ENCODE assay signal across 8 mouse cellular contexts in the genomic region with DNA sequence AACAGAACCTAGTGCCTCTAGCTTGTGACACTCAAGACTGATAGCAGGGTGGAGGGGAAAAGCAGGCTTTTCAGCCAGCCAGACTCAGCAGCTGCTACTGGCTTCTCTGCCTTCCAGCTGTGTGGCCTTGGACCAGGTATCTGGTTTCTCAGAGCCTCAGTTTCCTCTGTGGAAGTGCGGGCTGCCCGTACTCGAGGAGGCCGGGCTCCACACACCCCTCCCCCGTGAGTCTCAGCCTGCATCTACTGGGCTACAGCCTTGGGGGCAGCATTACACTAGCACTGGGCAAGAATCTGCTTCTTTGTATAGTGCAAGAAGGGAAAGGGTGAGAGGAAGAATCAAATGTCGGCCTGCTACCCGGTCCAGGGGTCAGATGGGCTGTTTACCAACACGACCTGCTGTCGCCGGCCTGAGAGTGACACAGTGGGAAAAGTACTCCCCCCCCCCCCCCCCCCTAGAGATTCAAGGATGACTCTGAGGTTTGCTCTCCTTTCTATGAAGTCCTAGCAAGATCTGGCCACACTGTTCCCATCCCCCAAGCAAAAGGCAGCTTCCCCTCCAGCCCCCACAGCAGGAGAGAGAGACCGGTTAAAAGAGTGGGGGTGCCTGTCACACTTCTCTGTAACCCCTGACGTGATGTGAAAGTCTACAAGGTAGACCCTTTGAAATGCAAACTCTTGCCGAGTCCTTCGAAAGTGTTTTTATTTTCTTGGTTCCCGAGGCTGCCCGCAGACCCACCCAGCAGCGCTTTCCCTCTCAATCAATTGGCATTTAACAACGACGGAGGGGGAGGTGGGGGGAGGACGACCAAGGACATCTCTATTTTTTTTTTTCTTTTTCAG. TPM values are rescaled to one million over a fixed set of nuclear protein-coding genes. Genes with fewer than 3 reads are reported as not detected.
DNase-seq lines count a peak whose midpoint lies in the region; ATAC-seq and TF ChIP-seq lines count a peak whose summit lies in the region.

No protein-coding gene starts in this region.

- peaks cover 9% of the 10 kb centered on the region for H3K4me1 ChIP-seq in ES-Bruce4 (ENCODE audit: control insufficient read depth, insufficient read depth, low read length)
- H3K4me1 ChIP-seq in hindbrain, embryonic 11.5 days (replicated peaks; ENCODE audit: control insufficient read depth, insufficient read depth, low read length): peaks cover 17% of the 10 kb centered on the region
- peaks cover 97% of the 10 kb centered on the region for H3K4me1 ChIP-seq in liver, embryonic 12.5 days
- H3K4me1 ChIP-seq in small intestine, adult 2 months (ENCODE audit: control insufficient read depth, insufficient read depth, insufficient read length, low read length): peaks cover 33% of the 10 kb centered on the region

- H3K36me3 ChIP-seq in ES-Bruce4 (ENCODE audit: control insufficient read depth, insufficient read depth, low read length, poor library complexity, severe bottlenecking): no peaks in the 10 kb centered on the region
- H3K36me3 ChIP-seq in hindbrain, embryonic 11.5 days (ENCODE audit: control insufficient read depth, insufficient read depth, low read length): no peaks in the 10 kb centered on the region
- no peaks in the 10 kb centered on the region for H3K36me3 ChIP-seq in liver, embryonic 12.5 days
- no peaks in the 10 kb centered on the region; the same call in 1 of the 2 replicates for H3K36me3 ChIP-seq in small intestine, adult 2 months (ENCODE audit: control insufficient read depth, insufficient read depth, low read length)

- no peak overlapping the region for H3K4me3 ChIP-seq in ES-Bruce4 (ENCODE audit: low read depth, low read length)
- peak overlapping the region; percentile 12; the same call in 1 of the 2 replicates for H3K4me3 ChIP-seq in hindbrain, embryonic 11.5 days (ENCODE audit: low read depth, low read length)
- peak overlapping the region; percentile 14; the same call in 1 of the 2 replicates for H3K4me3 ChIP-seq in liver, embryonic 12.5 days
- no peak overlapping the region for H3K4me3 ChIP-seq in small intestine, adult 2 months (ENCODE audit: low read depth, low read length)

- no peak for TF ChIP-seq POLR2A in ES-Bruce4 (IDR thresholded peaks at IDR 0.05; ENCODE audit: insufficient read depth, low read length)
- TF ChIP-seq POLR2A in small intestine, adult 2 months (IDR thresholded peaks at IDR 0.05; ENCODE audit: low read depth, low read length): no peak

- H3K4me2 ChIP-seq in hindbrain, embryonic 11.5 days (replicated peaks; ENCODE audit: low read depth, low read length): peak overlapping the region; percentile 11; the same call in 1 of the 2 replicates
- peak overlapping the region; percentile 54 for H3K4me2 ChIP-seq in liver, embryonic 12.5 days

- no peak for ATAC-seq in cerebellum, adult (ENCODE audit: insufficient number of reproducible peaks, low FRiP score, low TSS enrichment)
- peak; percentile 55 for ATAC-seq in hindbrain, embryonic 11.5 days (ENCODE audit: low FRiP score)
- ATAC-seq in liver, embryonic 12.5 days: no peak

- peak; percentile 48 for DNase-seq in cerebellum, adult 11 months
- DNase-seq in embryo, embryonic 11 days: peak; percentile 78
- DNase-seq in hindbrain, embryonic 11.5 days (ENCODE audit: low spot score): peak; percentile 63
- no peak for DNase-seq in frontal cortex, postnatal 36 days (ENCODE audit: low spot score in 2 of 2)

- H3K9me3 ChIP-seq in ES-Bruce4 (replicated peaks; ENCODE audit: control insufficient read depth, insufficient read depth, low read length, poor library complexity, severe bottlenecking): no peaks in the 10 kb centered on the region
- no peaks in the 10 kb centered on the region for H3K9me3 ChIP-seq in hindbrain, embryonic 11.5 days (ENCODE audit: control insufficient read depth, low read length)
- no peaks in the 10 kb centered on the region for H3K9me3 ChIP-seq in liver, embryonic 12.5 days (replicated peaks)

- H3K9ac ChIP-seq in ES-Bruce4 (ENCODE audit: low read depth, poor library complexity, severe bottlenecking): no peak overlapping the region
- H3K9ac ChIP-seq in hindbrain, embryonic 11.5 days (ENCODE audit: low read depth, low read length): 0 out of 2 replicates have a peak overlapping the region, but pooled peaks have one; percentile 35
- peak overlapping the region; percentile 52 for H3K9ac ChIP-seq in liver, embryonic 12.5 days

- WGBS in hindbrain, embryonic 11.5 days: 2% methylated on average over 20 of the region's 20 CpGs
- WGBS in liver, embryonic 12.5 days (ENCODE audit: insufficient replicate concordance): 9% methylated on average over 20 of the region's 20 CpGs
- WGBS in small intestine, adult 2 months: 28% methylated on average over 20 of the region's 20 CpGs

- peak; percentile 8; the same call in 1 of the 2 replicates for TF ChIP-seq EP300 in ES-Bruce4 (IDR thresholded peaks at IDR 0.05; ENCODE audit: insufficient read depth, low read depth, low read length)

- no peak for TF ChIP-seq CTCF in ES-Bruce4 (IDR thresholded peaks at IDR 0.05; ENCODE audit: low read depth, low read length)
- TF ChIP-seq CTCF in small intestine, adult 2 months (IDR thresholded peaks at IDR 0.05; ENCODE audit: extremely low read depth, insufficient read length, insufficient replicate concordance, low read depth, low read length): no peak

- H3K27ac ChIP-seq in ES-Bruce4 (ENCODE audit: insufficient read depth, low read length): 0 out of 2 replicates have a peak overlapping the region, but pooled peaks have one; percentile 9
- peak overlapping the region; percentile 78 for H3K27ac ChIP-seq in hindbrain, embryonic 11.5 days (ENCODE audit: low read depth, low read length)
- peak overlapping the region; percentile 80 for H3K27ac ChIP-seq in liver, embryonic 12.5 days
- H3K27ac ChIP-seq in small intestine, adult 2 months (ENCODE audit: insufficient read depth, low read depth, low read length): peak overlapping the region; percentile 4; the same call in 1 of the 2 replicates

- H3K27me3 ChIP-seq in ES-Bruce4 (ENCODE audit: control insufficient read depth, insufficient read depth, low read length, poor library complexity, severe bottlenecking): no peaks in the 10 kb centered on the region
- H3K27me3 ChIP-seq in hindbrain, embryonic 11.5 days (ENCODE audit: control insufficient read depth, insufficient read depth, low read length): no peaks in the 10 kb centered on the region
- H3K27me3 ChIP-seq in liver, embryonic 12.5 days (replicated peaks): peaks cover 10% of the 10 kb centered on the region
- no peaks in the 10 kb centered on the region for H3K27me3 ChIP-seq in small intestine, adult 2 months (ENCODE audit: control insufficient read depth, insufficient read depth, low read length)

RNA-seq across cellular contexts. Expression of a gene that starts 4.6 kb away (rescaled TPM):
- polyA plus RNA-seq in ES-Bruce4 (2011; ENCODE audit: insufficient read depth, insufficient read length, low read depth, missing spikeins): 10.0 and 10.4 TPM in 2 replicates
- polyA plus RNA-seq in hindbrain, embryonic 11.5 days (2014; fragmentation: Nextera tagmentation; extraction: Ambion mirVana): 16.9 and 17.0 TPM in 2 replicates
- 27.2 and 28.8 TPM in 2 replicates for polyA plus RNA-seq in liver, embryonic 12.5 days (2016; fragmentation: Nextera tagmentation; extraction: Ambion mirVana)
- 24.6 and 55.7 TPM in 2 replicates for polyA plus RNA-seq in small intestine, adult 2 months (2012; rRNA removed)

RNA-seq across cellular contexts. Expression of a gene that starts 43.4 kb away (rescaled TPM):
- 39.4 and 43.0 TPM in 2 replicates for polyA plus RNA-seq in ES-Bruce4 (2011; ENCODE audit: insufficient read depth, insufficient read length, low read depth, missing spikeins)
- polyA plus RNA-seq in hindbrain, embryonic 11.5 days (2014; fragmentation: Nextera tagmentation; extraction: Ambion mirVana): 93.0 and 93.5 TPM in 2 replicates
- 29.6 and 31.4 TPM in 2 replicates for polyA plus RNA-seq in liver, embryonic 12.5 days (2016; fragmentation: Nextera tagmentation; extraction: Ambion mirVana)
- polyA plus RNA-seq in small intestine, adult 2 months (2012; rRNA removed): 0.47 and 1.1 TPM in 2 replicates

RNA-seq across cellular contexts. Expression of a gene that starts 50.0 kb away (rescaled TPM):
- 43.4 and 44.7 TPM in 2 replicates for polyA plus RNA-seq in ES-Bruce4 (2011; ENCODE audit: insufficient read depth, insufficient read length, low read depth, missing spikeins)
- 39.0 TPM in 2 replicates for polyA plus RNA-seq in hindbrain, embryonic 11.5 days (2014; fragmentation: Nextera tagmentation; extraction: Ambion mirVana)
- 17.7 and 18.1 TPM in 2 replicates for polyA plus RNA-seq in liver, embryonic 12.5 days (2016; fragmentation: Nextera tagmentation; extraction: Ambion mirVana)
- polyA plus RNA-seq in small intestine, adult 2 months (2012; rRNA removed): 2.6 and 6.2 TPM in 2 replicates

Comparison
In these comparisons a context has a peak if more than half of its experiments do, and no peak if none do; other contexts are left out.
1. DNase-seq: peak in cerebellum, adult 11 months (single experiment), embryo, embryonic 11 days (single experiment) and hindbrain, embryonic 11.5 days (single experiment); none in frontal cortex, postnatal 36 days (0 of 2).
2. H3K27ac ChIP-seq: peak in every context shown above with its lines; median percentile 80 in liver, embryonic 12.5 days; 78 in hindbrain, embryonic 11.5 days; 9 in ES-Bruce4; 4 in small intestine, adult 2 months.
3. H3K4me3 ChIP-seq: peak in hindbrain, embryonic 11.5 days (single experiment) and liver, embryonic 12.5 days (single experiment); none in ES-Bruce4 (single experiment) and small intestine, adult 2 months (single experiment).
4. RNA of a gene that starts 43.4 kb away (polyA plus RNA-seq): 93.0 to 93.5 TPM in hindbrain, embryonic 11.5 days, 39.4 to 43.0 TPM in ES-Bruce4 and 29.6 to 31.4 TPM in liver, embryonic 12.5 days; 0.47 to 1.1 TPM in small intestine, adult 2 months; every median in the first group is over 10 times any median in the second.